Mouse (Mus musculus): ENCODE measurements at regions not wholly inside any gene's neighbourhood (a gene's known extent, or its start where the extent isn't known, plus 50 kb on each side); places are given as distances from the start of the nearest gene placed in this dataset.

DNA sequence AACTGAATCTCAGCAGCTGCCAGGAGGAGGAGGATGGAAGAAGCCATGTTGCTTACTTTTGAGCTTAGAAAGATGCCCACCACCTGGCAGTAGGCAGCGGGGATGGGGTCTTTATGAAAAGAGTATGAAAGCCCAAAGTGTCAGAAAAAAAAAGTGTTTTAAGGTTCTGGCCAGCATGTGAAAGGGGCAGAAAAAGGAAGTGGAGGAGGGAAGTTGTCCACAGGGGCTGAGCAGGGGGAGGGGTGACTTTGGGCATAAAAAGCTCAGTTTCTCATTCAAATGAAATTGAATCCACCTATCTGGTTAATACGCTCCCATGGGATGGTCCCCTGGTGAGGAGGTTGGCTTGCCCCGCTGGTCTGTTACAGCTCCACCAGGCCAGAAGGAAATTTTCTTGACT, 50.4 kb upstream of the L3mbtl4 start:
- TF ChIP-seq CTCF (IDR thresholded peaks at IDR 0.05; ENCODE audit: borderline replicate concordance, insufficient read depth, low read length) (no peak), POLR2A (IDR thresholded peaks at IDR 0.05; ENCODE audit: low read depth, low read length) (no peak)
